Mouse (Mus musculus) limb, embryonic 15.5 days (tissue): Measurements from ENCODE around the gene Dnmt3b. TPM values are rescaled to one million over a fixed set of nuclear protein-coding genes. Genes with fewer than 3 reads are reported as not detected.

Source experiments
- ATAC-seq: fragments of 200-750 bp; cut with Nextera tagmentation; 2 replicates; pipeline ENCODE4 v1.8.0; 2017; ENCODE audit warnings: low read depth, moderate TSS enrichment; ENCODE audit not compliant: insufficient number of reproducible peaks, low FRiP score, low TSS enrichment
- H3K27ac ChIP-seq: fragments of 300-500 bp; sonication (generic); 2 replicates; pipeline ENCODE4 v1.5.1; 2015; ENCODE audit warnings: moderate library complexity, mild to moderate bottlenecking, inconsistent platforms
- H3K27me3 ChIP-seq: fragments of 300-500 bp; sonication (generic); 2 replicates; pipeline ENCODE4 v1.6.1; 2015; ENCODE audit warnings: inconsistent platforms
- H3K36me3 ChIP-seq: fragments of 300-500 bp; sonication (generic); 2 replicates; pipeline ENCODE4 v1.6.1; 2015; ENCODE audit warnings: inconsistent platforms
- H3K4me1 ChIP-seq: fragments of 300-500 bp; sonication (generic); 2 replicates; pipeline ENCODE4 v1.6.1; 2015; ENCODE audit warnings: inconsistent platforms
- H3K4me2 ChIP-seq: fragments of 300-500 bp; sonication (generic); 2 replicates; pipeline ENCODE4 v1.6.1; 2015; ENCODE audit warnings: mild to moderate bottlenecking, inconsistent platforms
- H3K4me3 ChIP-seq: fragments of 300-500 bp; sonication (generic); 2 replicates; pipeline ENCODE4 v1.5.1; 2015; ENCODE audit warnings: mild to moderate bottlenecking, inconsistent platforms
- H3K9ac ChIP-seq: fragments of 300-500 bp; sonication (generic); 2 replicates; pipeline ENCODE4 v1.6.1; 2015; ENCODE audit warnings: inconsistent platforms
- H3K9me3 ChIP-seq: fragments of 300-500 bp; sonication (generic); 2 replicates; pipeline ENCODE4 v1.6.1; 2016; ENCODE audit warnings: inconsistent platforms
- WGBS: fragments of 180-500 bp; shearing (Covaris S2); methylation state at CpG from one replicate; pipeline ENCODE4 v1.1.7; 2015; 5-methylcytosine and 5-hydroxymethylcytosine counted together
- polyA plus RNA-seq: library from polyadenylated mRNA; unstranded; fragments of >200 nt; fragmentation: Nextera tagmentation; extraction: Ambion mirVana; gene quantifications from 2 replicates; pipeline ENCODE4 v1.2.1, GENCODE M21; 2015

Dnmt3b gene
- 6.2 and 6.8 TPM in 2 replicates for polyA plus RNA-seq

DNA sequence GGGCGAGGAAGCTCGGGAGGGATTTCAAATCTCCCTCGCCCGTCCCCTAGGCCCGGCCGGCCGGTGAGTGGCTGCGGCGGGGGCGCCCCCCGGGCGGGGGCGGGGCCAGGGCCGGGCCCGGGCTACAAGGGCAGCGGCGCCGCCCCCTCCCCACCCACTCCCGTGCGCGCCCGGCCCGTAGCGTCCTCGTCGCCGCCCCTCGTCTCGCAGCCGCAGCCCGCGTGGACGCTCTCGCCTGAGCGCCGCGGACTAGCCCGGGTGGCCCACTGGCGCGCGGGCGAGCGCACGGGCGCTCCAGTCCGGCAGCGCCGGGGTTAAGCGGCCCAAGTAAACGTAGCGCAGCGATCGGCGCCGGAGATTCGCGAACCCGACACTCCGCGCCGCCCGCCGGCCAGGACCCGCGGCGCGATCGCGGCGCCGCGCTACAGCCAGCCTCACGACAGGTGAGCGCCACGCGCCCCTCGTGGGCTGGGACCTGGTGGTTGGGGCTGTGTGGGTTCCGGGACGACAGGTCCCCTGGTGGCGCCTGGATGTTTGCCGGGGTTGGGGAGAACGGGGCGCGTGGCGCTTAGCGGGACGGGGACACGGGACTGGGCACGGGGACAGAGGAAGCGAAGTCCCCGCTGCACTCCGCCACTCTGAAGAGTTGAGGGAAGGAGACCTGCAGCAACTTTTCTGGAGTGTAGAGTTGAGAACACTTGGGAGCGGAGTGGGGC is at the start of gene Dnmt3b:
Gene Dnmt3b (plus strand): TSS at position 153 of the 716 bp plus-strand sequence.
- peak; percentile 77 for ATAC-seq
- Histone ChIP-seq H3K27ac (peak within 1 kb of the TSS; percentile 47; the same call in 1 of the 2 replicates), H3K27me3 (no peaks in the 10 kb centered on the region), H3K4me1 (peaks cover 14% of the 10 kb centered on the region), H3K4me2 (peak within 1 kb of the TSS; percentile 80), H3K4me3 (peak within 1 kb of the TSS; percentile 77), H3K9ac (peak within 1 kb of the TSS; percentile 66), H3K36me3 (no peaks in the 10 kb centered on the region), H3K9me3 (no peaks in the 10 kb centered on the region)
- under 1% methylated on average over 80 of the region's 93 CpGs for WGBS

- peak; percentile 30; the same call in 1 of the 2 replicates for ATAC-seq
- Histone ChIP-seq H3K9ac (no peak overlapping the region), H3K27me3 (no peaks in the 10 kb centered on the region), H3K9me3 (no peaks in the 10 kb centered on the region), H3K36me3 (no peaks in the 10 kb centered on the region), H3K4me3 (no peak overlapping the region), H3K27ac (no peak overlapping the region), H3K4me1 (peaks cover 9% of the 10 kb centered on the region), H3K4me2 (no peak overlapping the region)
- WGBS: 60% methylated on average over 6 of the region's 6 CpGs
Measured at GRCm38 (mm10) chr2:153600021-153600666, 49.1 kb upstream of the Dnmt3b start.

DNA sequence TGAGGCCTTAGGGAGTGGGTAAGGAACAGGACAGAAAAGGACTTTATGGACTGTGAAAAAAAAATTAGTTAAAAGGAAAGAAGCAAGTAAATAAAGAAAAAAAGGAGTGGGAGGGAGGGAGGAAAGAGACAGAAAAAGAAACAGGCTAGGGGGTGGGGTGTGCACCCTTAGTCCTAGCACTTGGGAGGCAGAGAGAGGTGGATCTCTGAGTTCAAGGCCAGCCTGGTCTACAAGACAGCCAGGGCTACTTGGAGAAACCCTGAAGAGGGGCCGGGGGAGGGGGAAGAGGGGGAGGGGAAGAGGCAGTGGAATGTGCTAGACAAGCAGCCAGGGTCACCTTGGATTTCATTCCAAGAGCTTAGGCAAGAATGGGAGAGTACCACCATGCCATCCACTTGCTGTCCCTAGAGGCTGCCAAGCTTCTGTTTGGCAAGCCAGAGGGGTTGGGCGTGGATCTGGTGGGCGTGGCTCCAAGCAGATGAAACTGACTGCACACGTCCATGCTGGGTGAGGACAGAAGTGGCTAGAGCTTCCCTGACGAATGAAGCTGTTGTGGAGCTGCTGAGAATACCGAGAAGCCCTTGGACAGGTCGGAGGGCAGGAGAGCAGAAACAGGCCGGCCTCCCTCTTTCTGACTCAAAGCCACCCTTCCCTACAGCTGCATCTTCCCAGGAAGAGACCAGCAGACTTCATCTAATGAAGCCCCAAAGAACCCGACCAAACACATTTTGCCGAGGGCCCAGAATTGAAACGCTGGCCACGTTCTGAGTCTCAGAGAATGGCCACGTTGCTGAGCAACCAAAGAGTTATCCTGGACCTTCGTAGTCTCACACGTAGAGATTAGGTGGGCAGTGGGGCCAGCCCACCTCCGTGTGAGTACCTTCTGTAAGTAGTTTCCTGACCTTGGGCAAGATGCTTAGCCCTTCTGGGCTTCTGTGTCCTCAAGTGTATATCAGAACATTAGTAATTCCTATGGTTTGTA is 48.3 kb upstream of the Dnmt3b start:
- no peak overlapping the region for H3K4me2 ChIP-seq
- H3K4me3 ChIP-seq: no peak overlapping the region
- H3K36me3 ChIP-seq: no peaks in the 10 kb centered on the region
- no peak for ATAC-seq
- H3K4me1 ChIP-seq: peaks cover 9% of the 10 kb centered on the region
- H3K27me3 ChIP-seq: no peaks in the 10 kb centered on the region
- no peaks in the 10 kb centered on the region for H3K9me3 ChIP-seq
- 59% methylated on average over 16 of the region's 16 CpGs for WGBS
- no peak overlapping the region for H3K9ac ChIP-seq
- no peak overlapping the region for H3K27ac ChIP-seq

DNA sequence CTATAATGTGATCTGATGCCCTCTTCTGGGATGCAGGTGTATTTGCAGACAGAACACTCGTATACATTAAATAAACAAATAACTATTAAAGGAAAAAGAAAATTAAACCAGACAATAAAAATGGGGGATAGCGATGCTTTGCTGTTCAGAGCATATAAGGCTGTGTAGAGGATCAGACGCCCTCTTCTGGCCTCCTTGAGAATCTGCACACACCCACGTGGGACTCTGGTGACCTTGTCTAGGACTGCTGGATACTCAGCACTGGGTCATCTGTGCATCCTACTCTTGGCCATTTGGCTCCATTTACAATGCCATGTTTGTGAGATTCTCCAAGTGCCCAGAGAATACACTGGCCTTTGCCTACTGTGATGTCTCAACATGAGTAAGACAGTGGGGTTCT is 45.5 kb upstream of the Dnmt3b start:
- Histone ChIP-seq H3K4me2 (no peak overlapping the region), H3K36me3 (no peaks in the 10 kb centered on the region), H3K4me3 (no peak overlapping the region), H3K4me1 (peaks cover 16% of the 10 kb centered on the region), H3K27me3 (no peaks in the 10 kb centered on the region), H3K9me3 (no peaks in the 10 kb centered on the region), H3K27ac (no peak overlapping the region), H3K9ac (no peak overlapping the region)
- 25% methylated on average over 4 of the region's 4 CpGs for WGBS
- no peak for ATAC-seq

DNA sequence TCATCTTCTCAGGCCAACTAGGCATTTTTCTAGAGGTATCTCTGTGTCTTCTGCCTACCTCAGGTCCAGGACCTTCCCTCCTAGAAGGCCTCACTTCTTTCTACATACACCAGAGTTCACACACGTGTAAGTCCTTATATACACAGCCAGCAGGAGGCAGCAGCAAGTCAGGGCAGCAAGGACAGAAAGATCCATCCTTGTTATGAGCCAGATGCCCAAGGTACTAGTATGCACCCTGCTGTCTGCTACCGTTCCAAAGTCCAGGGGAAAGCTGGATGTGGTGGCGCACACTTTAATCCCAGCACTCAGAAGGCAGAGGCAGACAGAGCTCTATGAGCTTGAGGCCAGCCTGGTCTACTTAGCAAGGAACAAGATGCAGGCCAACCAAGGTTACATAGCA is 42.8 kb upstream of the Dnmt3b start:
- H3K9me3 ChIP-seq: no peaks in the 10 kb centered on the region
- no peak overlapping the region for H3K4me2 ChIP-seq
- H3K27ac ChIP-seq: no peak overlapping the region
- H3K36me3 ChIP-seq: no peaks in the 10 kb centered on the region
- WGBS: 73% methylated on average over 3 of the region's 3 CpGs
- H3K4me3 ChIP-seq: no peak overlapping the region
- no peak for ATAC-seq
- H3K9ac ChIP-seq: no peak overlapping the region
- H3K4me1 ChIP-seq: peaks cover 32% of the 10 kb centered on the region
- H3K27me3 ChIP-seq: no peaks in the 10 kb centered on the region

DNA sequence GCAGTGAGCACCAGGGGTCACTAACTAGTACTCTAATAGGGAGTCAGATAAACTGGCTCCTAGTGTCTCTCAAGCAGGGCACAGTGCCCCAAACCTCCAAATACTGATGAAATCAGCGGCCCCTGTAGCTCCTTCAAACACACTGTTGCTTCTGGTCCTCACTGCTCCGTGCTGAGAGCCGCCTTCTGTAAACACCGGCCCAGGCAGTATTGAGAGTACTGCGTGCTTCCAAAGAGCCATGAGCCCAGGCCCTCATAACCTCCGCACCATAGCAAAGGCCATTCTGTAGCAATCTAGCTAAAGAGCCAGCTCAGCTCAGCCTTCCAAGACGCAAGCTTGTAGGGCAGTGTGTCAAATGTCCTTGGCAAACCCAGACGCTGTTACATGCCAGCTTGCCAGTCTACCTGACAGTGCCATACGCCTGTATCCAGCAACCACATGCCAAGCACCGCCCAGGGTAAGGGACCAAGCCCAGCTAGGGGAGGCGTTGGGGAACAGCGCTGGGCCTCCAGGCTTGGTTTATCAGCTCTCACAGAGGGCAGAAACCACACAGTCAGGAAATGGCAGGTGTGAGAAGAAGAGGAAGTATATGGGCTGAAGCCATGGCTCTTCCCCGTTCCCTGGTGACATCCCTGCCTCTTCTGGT is 41.3 kb upstream of the Dnmt3b start:
- ATAC-seq: no peak
- Histone ChIP-seq H3K4me2 (no peak overlapping the region), H3K4me1 (peaks cover 44% of the 10 kb centered on the region), H3K9me3 (no peaks in the 10 kb centered on the region), H3K27me3 (no peaks in the 10 kb centered on the region), H3K27ac (no peak overlapping the region), H3K36me3 (no peaks in the 10 kb centered on the region), H3K9ac (no peak overlapping the region), H3K4me3 (no peak overlapping the region)
- WGBS: 77% methylated on average over 13 of the region's 13 CpGs

- Histone ChIP-seq H3K4me1 (peaks cover 44% of the 10 kb centered on the region), H3K27ac (no peak overlapping the region), H3K27me3 (no peaks in the 10 kb centered on the region), H3K9me3 (no peaks in the 10 kb centered on the region), H3K36me3 (no peaks in the 10 kb centered on the region), H3K4me2 (no peak overlapping the region), H3K9ac (no peak overlapping the region), H3K4me3 (no peak overlapping the region)
- no peak for ATAC-seq
- WGBS: 74% methylated on average over 8 of the region's 8 CpGs
Measured at GRCm38 (mm10) chr2:153609058-153609457, 40.2 kb upstream of the Dnmt3b start.

- WGBS: 11% methylated on average over 9 of the region's 9 CpGs
- Histone ChIP-seq H3K4me3 (no peak overlapping the region), H3K4me2 (no peak overlapping the region), H3K36me3 (no peaks in the 10 kb centered on the region), H3K27me3 (no peaks in the 10 kb centered on the region), H3K9me3 (no peaks in the 10 kb centered on the region), H3K4me1 (peaks cover 44% of the 10 kb centered on the region), H3K9ac (no peak overlapping the region), H3K27ac (no peak overlapping the region)
- ATAC-seq: peak; percentile 65
Measured at GRCm38 (mm10) chr2:153609548-153609947, 39.7 kb upstream of the Dnmt3b start.

GRCm38 (mm10) chr2:153610426-153611240 is 38.6 kb upstream of the Dnmt3b start:
- Histone ChIP-seq H3K4me1 (peaks cover 44% of the 10 kb centered on the region), H3K9me3 (no peaks in the 10 kb centered on the region), H3K36me3 (0 out of 2 replicates have a peak, but pooled peaks cover 8% of the 10 kb centered on the region), H3K4me3 (no peak overlapping the region), H3K27me3 (no peaks in the 10 kb centered on the region), H3K4me2 (no peak overlapping the region), H3K9ac (no peak overlapping the region), H3K27ac (peak overlapping the region; percentile 76)
- ATAC-seq: no peak
- 23% methylated on average over 14 of the region's 14 CpGs for WGBS

DNA sequence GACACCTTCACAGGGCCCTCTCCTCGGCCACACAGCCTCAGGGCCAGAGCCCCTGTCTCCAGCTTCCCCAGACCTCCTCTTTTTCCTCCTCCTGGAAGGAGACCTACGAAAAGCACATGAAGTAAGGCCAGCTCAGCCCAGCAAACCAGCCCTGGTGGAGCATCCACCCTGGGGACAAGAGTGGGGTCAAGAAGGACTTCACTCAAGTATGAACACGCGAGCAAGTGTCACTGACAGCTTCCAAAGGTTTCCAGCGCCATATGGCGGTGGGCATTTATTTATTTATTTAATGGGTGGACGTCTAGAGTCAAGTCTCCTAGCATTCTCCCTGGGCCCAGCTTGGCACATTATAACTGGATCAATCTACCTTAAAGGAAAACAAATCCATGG is 38.0 kb upstream of the Dnmt3b start:
- H3K4me1 ChIP-seq: peaks cover 44% of the 10 kb centered on the region
- H3K27me3 ChIP-seq: no peaks in the 10 kb centered on the region
- 0 out of 2 replicates have a peak, but pooled peaks cover 8% of the 10 kb centered on the region for H3K36me3 ChIP-seq
- H3K4me2 ChIP-seq: no peak overlapping the region
- H3K4me3 ChIP-seq: no peak overlapping the region
- H3K9me3 ChIP-seq: no peaks in the 10 kb centered on the region
- H3K9ac ChIP-seq: no peak overlapping the region
- peak overlapping the region; percentile 76 for H3K27ac ChIP-seq
- 70% methylated on average over 7 of the region's 7 CpGs for WGBS
- ATAC-seq: no peak

- 69% methylated on average over 1 of the region's 1 CpGs for WGBS
- H3K27ac ChIP-seq: no peak overlapping the region
- H3K9me3 ChIP-seq: no peaks in the 10 kb centered on the region
- no peak overlapping the region for H3K4me2 ChIP-seq
- ATAC-seq: no peak
- H3K4me3 ChIP-seq: no peak overlapping the region
- H3K9ac ChIP-seq: no peak overlapping the region
- no peaks in the 10 kb centered on the region for H3K27me3 ChIP-seq
- H3K36me3 ChIP-seq: 0 out of 2 replicates have a peak, but pooled peaks cover 8% of the 10 kb centered on the region
- peaks cover 44% of the 10 kb centered on the region for H3K4me1 ChIP-seq
Measured at GRCm38 (mm10) chr2:153611743-153612142, 37.5 kb upstream of the Dnmt3b start.
